ENCODE assay signal across 21 mouse cellular contexts in genomic region chr5:20068496-20068895, GRCm38 (mm10).
DNase-seq lines count a peak whose midpoint lies in the region; ATAC-seq and TF ChIP-seq lines count a peak whose summit lies in the region.
"Had no signal": no experiment of that assay in that cellular context is flagged by ENCODE, and none has a peak within 500 bp of the region (broad histone marks: within the 10 kb centered on the region; RNA-seq: fewer than 3 reads in every experiment).

No protein-coding gene starts in this region.

- no peaks in the 10 kb centered on the region for H3K36me3 ChIP-seq in hindbrain, postnatal 0 days (ENCODE audit: insufficient read depth, low read length)
- H3K36me3 ChIP-seq in hindbrain, embryonic 14.5 days (replicated peaks; ENCODE audit: control insufficient read depth, insufficient read depth), result no peaks in the 10 kb centered on the region
- H3K36me3 ChIP-seq in midbrain, postnatal 0 days (ENCODE audit: insufficient read depth, low read length), result no peaks in the 10 kb centered on the region
- H3K36me3 ChIP-seq: heart, embryonic 13.5 days; intestine, embryonic 15.5 days; kidney, embryonic 15.5 days; limb, embryonic 10.5 days; lung, embryonic 15.5 days; stomach, embryonic 15.5 days had no signal

- H3K4me1 ChIP-seq in hindbrain, postnatal 0 days (ENCODE audit: insufficient read depth, low read length), result no peaks in the 10 kb centered on the region
- no peaks in the 10 kb centered on the region for H3K4me1 ChIP-seq in hindbrain, embryonic 14.5 days (replicated peaks; ENCODE audit: control insufficient read depth, insufficient read depth, low read length)
- no peaks in the 10 kb centered on the region for H3K4me1 ChIP-seq in midbrain, postnatal 0 days (ENCODE audit: insufficient read depth, low read length)
- H3K4me1 ChIP-seq: heart, embryonic 13.5 days; intestine, embryonic 15.5 days; kidney, embryonic 15.5 days; limb, embryonic 10.5 days; lung, embryonic 15.5 days; stomach, embryonic 15.5 days had no signal

- H3K27me3 ChIP-seq in hindbrain, postnatal 0 days (ENCODE audit: insufficient read depth, low read length), result no peaks in the 10 kb centered on the region
- no peaks in the 10 kb centered on the region for H3K27me3 ChIP-seq in hindbrain, embryonic 14.5 days (ENCODE audit: control insufficient read depth, insufficient read depth, low read length)
- no peaks in the 10 kb centered on the region for H3K27me3 ChIP-seq in midbrain, postnatal 0 days (ENCODE audit: insufficient read depth, low read length)
- H3K27me3 ChIP-seq: heart, embryonic 13.5 days; intestine, embryonic 15.5 days; kidney, embryonic 15.5 days; lung, embryonic 15.5 days; stomach, embryonic 15.5 days had no signal

- TF ChIP-seq POLR2A in brain, embryonic 14.5 days (IDR thresholded peaks at IDR 0.05; ENCODE audit: borderline replicate concordance, extremely low read depth, insufficient read depth, insufficient read length, poor library complexity, severe bottlenecking), result no peak

- no peak for DNase-seq in hindbrain, postnatal 0 days (ENCODE audit: low spot score)
- no peak for DNase-seq in hindbrain, embryonic 14.5 days (ENCODE audit: low spot score)
- peak; percentile 46 for DNase-seq in brain, embryonic 14.5 days (ENCODE audit: low read depth)
- peak; percentile 19 for DNase-seq in embryo, embryonic 9.5 days (ENCODE audit: extremely low spot score)
- DNase-seq in midbrain, postnatal 0 days (ENCODE audit: low spot score), result peak; percentile 19
- DNase-seq in kidney, postnatal 14 days, result no peak
- no peak for DNase-seq in heart, postnatal 10 days
- DNase-seq: adrenal gland, postnatal 36 days; cerebellum, adult 9-10 months; gastrocnemius, adult 2 months; heart, adult 11 months; heart, postnatal 4 days; right cerebral cortex, postnatal 14 days had no signal

- H3K27ac ChIP-seq in hindbrain, postnatal 0 days, result no peak overlapping the region
- no peak overlapping the region for H3K27ac ChIP-seq in hindbrain, embryonic 14.5 days
- no peak overlapping the region for H3K27ac ChIP-seq in midbrain, postnatal 0 days (ENCODE audit: low read depth, low read length)
- H3K27ac ChIP-seq: gastrocnemius, adult 2 months; heart, embryonic 13.5 days; intestine, embryonic 15.5 days; kidney, embryonic 15.5 days; limb, embryonic 10.5 days; lung, embryonic 15.5 days; macrophage; stomach, embryonic 15.5 days had no signal

- no peak overlapping the region for H3K4me3 ChIP-seq in hindbrain, postnatal 0 days (ENCODE audit: low read length)
- H3K4me3 ChIP-seq in hindbrain, embryonic 14.5 days (replicated peaks; ENCODE audit: low read length), result no peak overlapping the region
- no peak overlapping the region for H3K4me3 ChIP-seq in midbrain, postnatal 0 days (ENCODE audit: low read depth, low read length)
- H3K4me3 ChIP-seq: gastrocnemius, adult 2 months; heart, embryonic 13.5 days; intestine, embryonic 15.5 days; kidney, embryonic 15.5 days; limb, embryonic 10.5 days; lung, embryonic 15.5 days; stomach, embryonic 15.5 days had no signal

- H3K9ac ChIP-seq in hindbrain, postnatal 0 days (replicated peaks; ENCODE audit: low read length), result no peak overlapping the region
- no peak overlapping the region for H3K9ac ChIP-seq in hindbrain, embryonic 14.5 days
- no peak overlapping the region for H3K9ac ChIP-seq in midbrain, postnatal 0 days (replicated peaks; ENCODE audit: low read length, poor library complexity, severe bottlenecking)
- H3K9ac ChIP-seq: heart, embryonic 13.5 days; intestine, embryonic 15.5 days; kidney, embryonic 15.5 days; lung, embryonic 15.5 days; stomach, embryonic 15.5 days had no signal

- intact Hi-C loops in heart, postnatal 10 days (cut with DNase I), result no loop called here

- TF ChIP-seq CTCF in hindbrain, postnatal 0 days (IDR thresholded peaks at IDR 0.05; ENCODE audit: low read depth), result no peak
- TF ChIP-seq CTCF in brain, embryonic 14.5 days (IDR thresholded peaks at IDR 0.05; ENCODE audit: borderline replicate concordance, extremely low read depth, insufficient read depth, insufficient read length), result no peak
- TF ChIP-seq CTCF in midbrain, postnatal 0 days (IDR thresholded peaks at IDR 0.05), result no peak

- 28% methylated on average over 1 of the region's 1 CpGs for WGBS in hindbrain, postnatal 0 days
- WGBS in hindbrain, embryonic 14.5 days, result 10% methylated on average over 1 of the region's 1 CpGs
- 39% methylated on average over 1 of the region's 1 CpGs for WGBS in midbrain, postnatal 0 days

- no peaks in the 10 kb centered on the region for H3K9me3 ChIP-seq in hindbrain, postnatal 0 days (ENCODE audit: low read length)
- no peaks in the 10 kb centered on the region for H3K9me3 ChIP-seq in hindbrain, embryonic 14.5 days (ENCODE audit: control insufficient read depth, low read length)
- no peaks in the 10 kb centered on the region for H3K9me3 ChIP-seq in midbrain, postnatal 0 days (ENCODE audit: low read length)
- H3K9me3 ChIP-seq: heart, embryonic 13.5 days; intestine, embryonic 15.5 days; kidney, embryonic 15.5 days; limb, embryonic 10.5 days; lung, embryonic 15.5 days; stomach, embryonic 15.5 days had no signal

- H3K4me2 ChIP-seq in hindbrain, postnatal 0 days (ENCODE audit: low read depth, low read length), result no peak overlapping the region
- H3K4me2 ChIP-seq in hindbrain, embryonic 14.5 days (replicated peaks), result no peak overlapping the region
- no peak overlapping the region for H3K4me2 ChIP-seq in midbrain, postnatal 0 days (ENCODE audit: low read depth, low read length, poor library complexity, severe bottlenecking)
- H3K4me2 ChIP-seq: heart, embryonic 13.5 days; intestine, embryonic 15.5 days; kidney, embryonic 15.5 days; liver, embryonic 11.5 days; lung, embryonic 15.5 days; stomach, embryonic 15.5 days had no signal

- ATAC-seq in hindbrain, postnatal 0 days, result 0 out of 2 replicates have a peak, but pooled peaks have one; percentile 29
- ATAC-seq in hindbrain, embryonic 14.5 days (ENCODE audit: low FRiP score), result no peak
- no peak for ATAC-seq in midbrain, postnatal 0 days (ENCODE audit: low FRiP score)
- ATAC-seq: intestine, embryonic 15.5 days had no signal

Comparison
In these comparisons a context has a peak if more than half of its experiments do, and no peak if none do; other contexts are left out.
1. DNase-seq: peak in brain, embryonic 14.5 days (single experiment), embryo, embryonic 9.5 days (single experiment) and midbrain, postnatal 0 days (single experiment); none in hindbrain, postnatal 0 days (single experiment), hindbrain, embryonic 14.5 days (single experiment), kidney, postnatal 14 days (single experiment) and heart, postnatal 10 days (0 of 2).